Mouse (Mus musculus) liver, embryonic 13.5 days (tissue): ENCODE measurements around the gene Gh. TPM values are rescaled to one million over a fixed set of nuclear protein-coding genes. Genes with fewer than 3 reads are reported as not detected.
"Not testable (repeated sequence)": the region's sequence is repeated elsewhere in the genome, so short reads cannot be mapped to it uniquely, and the experiment has no call there.

Experiments
- ATAC-seq: fragments of 200-750 bp; cut with Nextera tagmentation; 2 replicates; pipeline ENCODE4 v1.8.0; 2017; ENCODE audit warnings: low read depth, mild to moderate bottlenecking, moderate number of reproducible peaks, moderate library complexity
- DNase-seq: peaks from one replicate; pipeline ENCODE4 v3.0.0; 2022
- H3K27ac ChIP-seq: fragments of 300-500 bp; sonication (generic); 2 replicates; pipeline ENCODE4 v1.5.1; 2015; ENCODE audit warnings: moderate library complexity, mild to moderate bottlenecking, inconsistent platforms
- H3K27me3 ChIP-seq: fragments of 300-500 bp; sonication (generic); 2 replicates; pipeline ENCODE4 v1.6.1; 2015; ENCODE audit warnings: mild to moderate bottlenecking, inconsistent platforms
- H3K36me3 ChIP-seq: fragments of 300-500 bp; sonication (generic); 2 replicates; pipeline ENCODE4 v1.6.1; 2015; ENCODE audit warnings: mild to moderate bottlenecking, inconsistent platforms
- H3K4me1 ChIP-seq: fragments of 300-500 bp; sonication (generic); replicated peaks from 2 replicates; pipeline ENCODE4 v1.6.1; 2015; ENCODE audit warnings: inconsistent platforms
- H3K4me2 ChIP-seq: fragments of 300-500 bp; sonication (generic); 2 replicates; pipeline ENCODE4 v1.6.1; 2015; ENCODE audit warnings: inconsistent platforms, mild to moderate bottlenecking, moderate library complexity
- H3K4me3 ChIP-seq: fragments of 300-500 bp; sonication (generic); replicated peaks from 2 replicates; pipeline ENCODE4 v1.5.1; 2015; ENCODE audit warnings: mild to moderate bottlenecking, inconsistent platforms
- H3K9ac ChIP-seq: fragments of 300-500 bp; sonication (generic); 2 replicates; pipeline ENCODE4 v1.6.1; 2015; ENCODE audit warnings: mild to moderate bottlenecking, inconsistent platforms
- H3K9me3 ChIP-seq: fragments of 300-500 bp; sonication (generic); replicated peaks from 2 replicates; pipeline ENCODE4 v1.6.1; 2016; ENCODE audit warnings: inconsistent platforms
- WGBS: fragments of 180-500 bp; shearing (Covaris S2); methylation state at CpG from one replicate; pipeline ENCODE4 v1.1.7; 2015; ENCODE audit not compliant: insufficient replicate concordance; 5-methylcytosine and 5-hydroxymethylcytosine counted together
- polyA plus RNA-seq: library from polyadenylated mRNA; unstranded; fragments of >200 nt; fragmentation: Nextera tagmentation; extraction: Ambion mirVana; gene quantifications from 2 replicates; pipeline ENCODE4 v1.2.1, GENCODE M21; 2015

Gh gene
- polyA plus RNA-seq = not detected in 2 replicates

DNA sequence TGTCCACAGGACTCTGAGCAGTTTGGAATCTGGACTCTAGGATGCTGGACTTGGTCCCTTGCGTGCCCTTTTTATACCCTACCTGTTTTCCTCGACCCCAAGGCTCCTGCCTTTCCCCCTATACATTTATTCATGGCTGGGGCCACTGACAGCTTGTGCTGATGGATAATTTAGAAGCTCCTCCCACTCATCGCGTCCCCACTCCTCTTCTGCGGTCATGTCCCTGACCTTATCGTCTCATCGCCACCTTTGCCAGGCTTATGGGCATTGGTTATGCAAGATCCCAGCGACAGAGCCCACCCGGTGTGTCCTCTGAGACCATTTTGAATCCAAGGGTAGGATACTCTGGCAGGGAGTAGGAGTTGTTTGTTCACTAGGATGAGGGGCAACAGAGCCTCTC, at the start of gene Gh:
TSS of gene Gh (minus strand) at position 101 of the 400 bp plus-strand sequence.
- no peaks in the 10 kb centered on the region for H3K4me1 ChIP-seq
- no peak within 1 kb of the TSS for H3K27ac ChIP-seq
- no peak for ATAC-seq
- no peaks in the 10 kb centered on the region for H3K36me3 ChIP-seq
- H3K9me3 ChIP-seq = no peaks in the 10 kb centered on the region
- H3K4me3 ChIP-seq = no peak within 1 kb of the TSS
- H3K27me3 ChIP-seq = no peaks in the 10 kb centered on the region
- WGBS = 65% methylated on average over 9 of the region's 9 CpGs
- no peak for DNase-seq
- no peak within 1 kb of the TSS for H3K4me2 ChIP-seq
- H3K9ac ChIP-seq = no peak within 1 kb of the TSS

DNA sequence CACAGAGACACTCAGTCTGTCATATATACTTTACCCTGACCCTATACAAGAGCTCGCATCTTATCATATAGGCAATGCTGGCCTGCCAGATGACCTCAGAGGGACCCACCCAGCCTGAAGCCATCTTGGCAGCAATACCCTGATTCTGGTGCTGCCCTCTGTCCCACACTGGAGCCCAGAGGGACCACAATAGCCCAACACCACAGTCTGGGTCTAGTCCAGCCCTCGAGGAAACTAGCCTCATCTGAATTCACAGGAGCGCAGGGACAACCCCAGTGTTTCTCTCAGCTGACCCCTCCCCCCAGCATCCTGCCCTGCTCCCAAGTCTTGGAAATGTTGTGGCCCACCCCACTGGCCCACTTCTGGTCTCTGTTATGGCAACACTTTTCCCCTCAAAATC, 49.6 kb upstream of the Gh start:
- no peak overlapping the region for H3K27ac ChIP-seq
- no peaks in the 10 kb centered on the region for H3K27me3 ChIP-seq
- no peaks in the 10 kb centered on the region; the same call in 1 of the 2 replicates for H3K4me1 ChIP-seq
- 48% methylated on average over 3 of the region's 3 CpGs for WGBS
- no peak overlapping the region for H3K4me3 ChIP-seq
- DNase-seq (no peak), ATAC-seq (no peak)
- H3K4me2 ChIP-seq = no peak overlapping the region
- no peak overlapping the region for H3K9ac ChIP-seq
- no peaks in the 10 kb centered on the region for H3K36me3 ChIP-seq
- H3K9me3 ChIP-seq = no peaks in the 10 kb centered on the region

GRCm38 (mm10) chr11:106350853-106351252, 49.2 kb upstream of the Gh start:
- Histone ChIP-seq H3K27me3 (no peaks in the 10 kb centered on the region), H3K4me1 (no peaks in the 10 kb centered on the region; the same call in 1 of the 2 replicates), H3K9ac (no peak overlapping the region), H3K4me2 (no peak overlapping the region), H3K27ac (no peak overlapping the region), H3K4me3 (no peak overlapping the region), H3K9me3 (no peaks in the 10 kb centered on the region), H3K36me3 (no peaks in the 10 kb centered on the region)
- ATAC-seq (no peak), DNase-seq (no peak)
- WGBS = 54% methylated on average over 4 of the region's 5 CpGs

DNA sequence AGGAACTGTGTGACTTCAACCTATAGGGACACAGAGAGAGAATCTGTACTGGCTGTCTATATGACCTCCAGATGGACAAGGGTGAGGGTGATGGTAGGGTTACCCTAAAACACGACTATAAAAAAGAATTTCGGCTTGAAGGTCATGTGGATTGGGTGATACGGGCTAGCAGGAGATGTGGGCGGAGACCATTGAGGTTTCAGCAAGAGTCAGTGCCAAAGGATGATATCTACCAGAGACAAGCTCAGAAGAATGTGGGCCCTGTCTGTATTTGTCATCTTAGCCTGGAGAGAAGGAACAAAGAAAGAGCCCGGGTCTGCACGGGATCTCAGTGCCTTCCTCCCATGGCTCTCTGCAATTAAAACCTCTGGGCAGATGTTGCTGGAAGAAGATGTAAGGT, 48.1 kb upstream of the Gh start:
- ATAC-seq (no peak), DNase-seq (no peak)
- H3K27me3 ChIP-seq = no peaks in the 10 kb centered on the region
- no peak overlapping the region for H3K27ac ChIP-seq
- H3K9ac ChIP-seq = no peak overlapping the region
- no peaks in the 10 kb centered on the region for H3K36me3 ChIP-seq
- H3K4me3 ChIP-seq = no peak overlapping the region
- no peaks in the 10 kb centered on the region; the same call in 1 of the 2 replicates for H3K4me1 ChIP-seq
- no peak overlapping the region for H3K4me2 ChIP-seq
- H3K9me3 ChIP-seq = no peaks in the 10 kb centered on the region
- WGBS = 63% methylated on average over 6 of the region's 6 CpGs

GRCm38 (mm10) chr11:106344910-106345309, 43.2 kb upstream of the Gh start:
- Histone ChIP-seq H3K4me2 (no peak overlapping the region), H3K27ac (no peak overlapping the region), H3K36me3 (no peaks in the 10 kb centered on the region), H3K4me1 (no peaks in the 10 kb centered on the region; the same call in 1 of the 2 replicates), H3K4me3 (no peak overlapping the region), H3K9ac (no peak overlapping the region), H3K9me3 (no peaks in the 10 kb centered on the region), H3K27me3 (no peaks in the 10 kb centered on the region)
- WGBS = 56% methylated on average over 5 of the region's 6 CpGs
- ATAC-seq (no peak), DNase-seq (no peak)

DNA sequence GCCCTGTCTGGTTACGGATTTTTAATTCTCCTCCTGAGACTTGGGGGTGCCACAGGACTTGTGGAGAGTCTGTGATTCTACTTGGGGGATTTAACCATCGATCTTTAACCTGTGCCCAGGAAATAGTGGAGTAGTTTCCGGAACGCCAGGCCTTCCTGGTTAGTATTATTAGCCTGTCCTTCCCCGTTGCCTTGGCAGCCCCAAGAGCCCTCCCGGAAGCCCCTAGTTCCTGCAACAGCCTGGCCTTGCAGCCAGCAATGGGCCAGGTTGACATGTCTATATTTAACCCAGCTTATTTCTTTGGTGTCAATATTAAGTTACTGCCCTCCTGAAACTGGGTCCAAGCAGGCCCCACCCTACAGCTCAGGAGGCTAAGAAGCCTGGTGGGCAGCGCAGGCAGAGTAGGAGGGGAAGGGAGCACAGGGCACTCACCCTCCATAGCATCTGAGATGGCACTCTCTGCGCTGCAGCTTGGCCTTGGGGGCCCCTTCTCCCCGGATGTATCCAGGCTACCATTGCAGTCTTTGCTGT, 39.4 kb upstream of the Gh start:
- Histone ChIP-seq H3K36me3 (no peaks in the 10 kb centered on the region), H3K9me3 (no peaks in the 10 kb centered on the region), H3K4me3 (no peak overlapping the region), H3K9ac (no peak overlapping the region), H3K4me2 (no peak overlapping the region), H3K4me1 (no peaks in the 10 kb centered on the region; the same call in 1 of the 2 replicates), H3K27me3 (no peaks in the 10 kb centered on the region), H3K27ac (no peak overlapping the region)
- 45% methylated on average over 9 of the region's 9 CpGs for WGBS
- DNase-seq = no peak
- no peak for ATAC-seq

- H3K27me3 ChIP-seq, H3K4me2 ChIP-seq, H3K9me3 ChIP-seq, H3K9ac ChIP-seq, H3K27ac ChIP-seq, ATAC-seq, DNase-seq, H3K36me3 ChIP-seq, H3K4me3 ChIP-seq, H3K4me1 ChIP-seq: not testable (repeated sequence)
- WGBS = 61% methylated on average over 4 of the region's 4 CpGs
Observed at GRCm38 (mm10) chr11:106339323-106339722, 37.7 kb upstream of the Gh start.

GRCm38 (mm10) chr11:106338870-106339269, 37.2 kb upstream of the Gh start:
- Histone ChIP-seq H3K4me3 (no peak overlapping the region), H3K4me2 (no peak overlapping the region), H3K27ac (no peak overlapping the region), H3K9ac (no peak overlapping the region), H3K36me3 (no peaks in the 10 kb centered on the region), H3K9me3 (no peaks in the 10 kb centered on the region), H3K4me1 (no peaks in the 10 kb centered on the region; the same call in none of the 2 replicates), H3K27me3 (no peaks in the 10 kb centered on the region)
- DNase-seq = no peak
- WGBS = 63% methylated on average over 7 of the region's 7 CpGs
- ATAC-seq = no peak

DNA sequence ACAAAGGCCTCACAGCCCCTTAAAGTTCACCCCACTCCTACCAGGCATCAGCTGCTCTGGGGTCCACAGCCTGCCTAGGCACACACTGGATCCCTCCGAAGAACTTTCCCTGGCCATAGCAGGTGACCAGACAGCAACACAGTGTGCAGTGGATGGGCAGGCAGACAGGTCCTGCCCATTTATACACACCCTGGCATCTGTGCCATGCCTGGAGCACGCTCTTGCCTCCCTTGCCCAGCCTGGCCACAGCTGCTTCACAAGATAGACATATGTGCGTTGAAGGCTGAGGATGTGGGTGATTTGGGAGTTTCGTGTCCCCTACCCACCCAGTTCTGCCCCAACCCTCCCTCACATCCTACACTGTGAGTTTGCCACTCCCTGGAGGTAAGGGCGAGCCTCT, 36.4 kb upstream of the Gh start:
- Histone ChIP-seq H3K4me2 (no peak overlapping the region), H3K27me3 (no peaks in the 10 kb centered on the region), H3K27ac (no peak overlapping the region), H3K4me3 (no peak overlapping the region), H3K36me3 (no peaks in the 10 kb centered on the region), H3K9me3 (no peaks in the 10 kb centered on the region), H3K9ac (no peak overlapping the region), H3K4me1 (no peaks in the 10 kb centered on the region; the same call in none of the 2 replicates)
- WGBS = 68% methylated on average over 5 of the region's 5 CpGs
- DNase-seq (no peak), ATAC-seq (no peak)

GRCm38 (mm10) chr11:106334066-106334465, 32.4 kb upstream of the Gh start:
- H3K4me2 ChIP-seq = no peak overlapping the region
- ATAC-seq (no peak), DNase-seq (no peak)
- no peak overlapping the region for H3K27ac ChIP-seq
- no peaks in the 10 kb centered on the region for H3K9me3 ChIP-seq
- H3K36me3 ChIP-seq = no peaks in the 10 kb centered on the region
- no peaks in the 10 kb centered on the region for H3K27me3 ChIP-seq
- no peak overlapping the region for H3K9ac ChIP-seq
- H3K4me1 ChIP-seq = peaks cover 6% of the 10 kb centered on the region
- no peak overlapping the region for H3K4me3 ChIP-seq
- WGBS = 5% methylated on average over 2 of the region's 2 CpGs

DNA sequence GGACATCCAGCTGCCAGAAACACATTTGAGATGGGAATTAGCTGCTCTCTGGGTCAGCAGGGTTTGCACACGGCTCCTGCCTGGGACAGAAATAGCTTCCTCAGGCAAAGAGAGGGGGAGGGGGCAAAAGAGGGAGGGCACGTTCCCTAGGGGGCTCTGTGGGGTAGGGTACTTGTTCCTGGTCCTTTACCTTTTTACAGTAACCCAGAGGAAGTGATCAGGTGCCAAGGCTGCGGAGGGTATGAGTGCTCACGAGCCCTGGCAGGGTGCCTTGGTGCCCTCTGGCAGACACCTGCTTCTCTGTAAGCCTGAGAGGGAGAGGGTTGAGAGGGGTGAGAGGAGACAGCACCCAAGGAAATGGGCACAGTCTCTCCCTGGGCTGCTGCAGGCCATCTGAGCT, 30.8 kb upstream of the Gh start:
- Histone ChIP-seq H3K4me3 (no peak overlapping the region), H3K9ac (no peak overlapping the region), H3K36me3 (no peaks in the 10 kb centered on the region), H3K27ac (no peak overlapping the region), H3K27me3 (no peaks in the 10 kb centered on the region), H3K9me3 (no peaks in the 10 kb centered on the region), H3K4me1 (peaks cover 13% of the 10 kb centered on the region), H3K4me2 (no peak overlapping the region)
- WGBS = 48% methylated on average over 4 of the region's 4 CpGs
- no peak for DNase-seq
- no peak for ATAC-seq

GRCm38 (mm10) chr11:106329682-106330081, 28.0 kb upstream of the Gh start:
- Histone ChIP-seq H3K27me3 (no peaks in the 10 kb centered on the region), H3K4me2 (no peak overlapping the region), H3K9me3 (no peaks in the 10 kb centered on the region), H3K27ac (no peak overlapping the region), H3K36me3 (no peaks in the 10 kb centered on the region), H3K4me1 (peaks cover 23% of the 10 kb centered on the region), H3K4me3 (no peak overlapping the region), H3K9ac (no peak overlapping the region)
- ATAC-seq (no peak), DNase-seq (no peak)
- 37% methylated on average over 7 of the region's 7 CpGs for WGBS
